Mouse (Mus musculus) kidney, embryonic 15.5 days (tissue): ENCODE results near the gene A030003K21Rik. TPM values are rescaled to one million over a fixed set of nuclear protein-coding genes. Genes with fewer than 3 reads are reported as not detected.
"Not testable (repeated sequence)": the region's sequence is repeated elsewhere in the genome, so short reads cannot be mapped to it uniquely, and the experiment has no call there.

ENCODE experiments used
- ATAC-seq: fragments of 200-750 bp; cut with Nextera tagmentation; replicated peaks from 2 replicates; pipeline ENCODE4 v1.8.0; 2017; ENCODE audit warnings: moderate TSS enrichment; ENCODE audit not compliant: low FRiP score
- H3K27ac ChIP-seq: fragments of 300-500 bp; sonication (generic); 2 replicates; pipeline ENCODE4 v1.5.1; 2015; ENCODE audit warnings: mild to moderate bottlenecking, inconsistent platforms
- H3K27me3 ChIP-seq: fragments of 300-500 bp; sonication (generic); 2 replicates; pipeline ENCODE4 v1.6.1; 2015; ENCODE audit warnings: inconsistent platforms
- H3K36me3 ChIP-seq: fragments of 300-500 bp; sonication (generic); 2 replicates; pipeline ENCODE4 v1.6.1; 2015; ENCODE audit warnings: inconsistent platforms
- H3K4me1 ChIP-seq: fragments of 300-500 bp; sonication (generic); 2 replicates; pipeline ENCODE4 v1.6.1; 2015; ENCODE audit warnings: inconsistent platforms
- H3K4me2 ChIP-seq: fragments of 300-500 bp; sonication (generic); 2 replicates; pipeline ENCODE4 v1.6.1; 2015; ENCODE audit warnings: moderate library complexity, mild to moderate bottlenecking, inconsistent platforms
- H3K4me3 ChIP-seq: fragments of 300-500 bp; sonication (generic); replicated peaks from 2 replicates; pipeline ENCODE4 v1.5.1; 2015; ENCODE audit warnings: mild to moderate bottlenecking, inconsistent platforms
- H3K9ac ChIP-seq: fragments of 300-500 bp; sonication (generic); 2 replicates; pipeline ENCODE4 v1.6.1; 2015; ENCODE audit warnings: mild to moderate bottlenecking, inconsistent platforms
- H3K9me3 ChIP-seq: fragments of 300-500 bp; sonication (generic); replicated peaks from 2 replicates; pipeline ENCODE4 v1.6.1; 2016; ENCODE audit warnings: inconsistent platforms
- WGBS: fragments of 180-500 bp; shearing (Covaris S2); methylation state at CpG from one replicate; pipeline ENCODE4 v1.1.7; 2015; ENCODE audit warnings: mixed read lengths; 5-methylcytosine and 5-hydroxymethylcytosine counted together
- polyA plus RNA-seq: library from polyadenylated mRNA; unstranded; fragments of >200 nt; fragmentation: Nextera tagmentation; extraction: Ambion mirVana; gene quantifications from 2 replicates; pipeline ENCODE4 v1.2.1, GENCODE M21; 2015

The A030003K21Rik gene
- polyA plus RNA-seq, result not detected in 2 replicates

DNA sequence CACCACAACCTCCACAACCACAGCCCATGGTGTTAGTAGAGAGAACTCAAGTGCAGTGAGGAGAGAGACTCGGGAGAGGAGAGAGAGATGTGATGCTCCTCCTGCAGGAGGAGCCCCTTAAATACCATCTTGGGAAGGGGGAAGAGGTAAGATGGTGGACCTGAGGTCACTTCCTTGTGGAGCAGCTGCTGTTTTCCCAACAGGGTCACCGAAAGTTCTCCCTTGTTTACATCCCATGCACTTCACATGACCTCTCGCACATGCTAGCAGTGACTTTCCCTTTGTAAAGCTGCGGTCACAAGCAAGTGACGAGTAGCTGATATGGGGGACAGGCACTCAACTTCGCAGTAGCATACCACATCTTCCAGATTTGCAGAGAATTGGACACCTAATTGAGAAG is at the start of gene A030003K21Rik:
Gene A030003K21Rik, minus strand, starts transcription at position 94 of the 400 bp plus-strand sequence.
- H3K27me3 ChIP-seq, H3K27ac ChIP-seq, H3K4me1 ChIP-seq, H3K9me3 ChIP-seq, H3K9ac ChIP-seq, H3K4me2 ChIP-seq, H3K4me3 ChIP-seq, ATAC-seq, H3K36me3 ChIP-seq: not testable (repeated sequence)
- WGBS, result no CpG with 5 or more reads among the region's 6 CpGs

DNA sequence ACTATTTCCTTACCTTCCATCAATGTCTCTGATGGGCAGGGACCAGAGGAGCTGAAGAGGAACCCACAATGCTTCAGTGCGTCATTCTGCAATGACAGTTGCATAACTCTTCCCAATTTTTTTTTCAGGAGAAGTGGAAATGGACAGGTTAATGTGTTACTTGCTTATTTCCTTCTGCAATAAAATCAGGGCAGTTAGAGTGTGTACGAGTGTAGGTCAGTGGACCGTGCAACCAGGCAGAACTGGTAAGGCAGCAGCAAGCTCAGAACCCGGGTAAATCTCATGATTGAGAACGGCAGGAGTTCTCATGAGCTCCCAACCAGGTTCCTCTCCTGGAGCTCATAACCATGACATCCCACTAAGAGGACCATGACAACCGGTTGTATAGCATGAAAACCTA is 48.9 kb upstream of the A030003K21Rik start:
- Histone ChIP-seq H3K9ac (no peak overlapping the region), H3K4me2 (no peak overlapping the region), H3K27me3 (no peaks in the 10 kb centered on the region), H3K4me3 (no peak overlapping the region), H3K36me3 (no peaks in the 10 kb centered on the region), H3K9me3 (no peaks in the 10 kb centered on the region), H3K4me1 (no peaks in the 10 kb centered on the region), H3K27ac (peak overlapping the region; percentile 33; the same call in 1 of the 2 replicates)
- 67% methylated on average over 6 of the region's 6 CpGs for WGBS
- peak; percentile 66 for ATAC-seq

DNA sequence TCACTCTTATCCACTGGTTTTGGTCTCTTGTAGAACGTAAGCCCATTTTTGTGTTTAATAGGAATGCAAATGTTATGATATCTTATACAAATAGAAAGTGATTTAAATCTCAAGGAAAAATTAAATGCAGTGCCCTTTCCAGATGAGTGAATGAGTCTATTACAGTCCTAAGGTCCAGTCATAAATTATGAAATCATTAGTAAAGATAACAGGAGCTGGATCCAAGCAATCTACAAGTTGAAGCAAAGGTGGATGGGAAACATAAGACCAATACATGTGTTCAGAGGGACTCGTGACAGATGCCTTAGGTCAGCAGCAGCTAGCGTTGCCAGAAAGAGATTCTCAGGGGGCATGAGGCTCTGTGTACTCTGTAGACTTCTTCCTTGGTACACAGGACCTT is 48.4 kb upstream of the A030003K21Rik start:
- no peak overlapping the region for H3K9ac ChIP-seq
- 0 out of 2 replicates have a peak overlapping the region, but pooled peaks have one; percentile 33 for H3K27ac ChIP-seq
- no peaks in the 10 kb centered on the region for H3K27me3 ChIP-seq
- no peak overlapping the region for H3K4me2 ChIP-seq
- 76% methylated on average over 3 of the region's 3 CpGs for WGBS
- no peaks in the 10 kb centered on the region for H3K9me3 ChIP-seq
- no peak overlapping the region for H3K4me3 ChIP-seq
- no peaks in the 10 kb centered on the region for H3K4me1 ChIP-seq
- ATAC-seq, result peak; percentile 25; the same call in 1 of the 2 replicates
- H3K36me3 ChIP-seq, result no peaks in the 10 kb centered on the region

DNA sequence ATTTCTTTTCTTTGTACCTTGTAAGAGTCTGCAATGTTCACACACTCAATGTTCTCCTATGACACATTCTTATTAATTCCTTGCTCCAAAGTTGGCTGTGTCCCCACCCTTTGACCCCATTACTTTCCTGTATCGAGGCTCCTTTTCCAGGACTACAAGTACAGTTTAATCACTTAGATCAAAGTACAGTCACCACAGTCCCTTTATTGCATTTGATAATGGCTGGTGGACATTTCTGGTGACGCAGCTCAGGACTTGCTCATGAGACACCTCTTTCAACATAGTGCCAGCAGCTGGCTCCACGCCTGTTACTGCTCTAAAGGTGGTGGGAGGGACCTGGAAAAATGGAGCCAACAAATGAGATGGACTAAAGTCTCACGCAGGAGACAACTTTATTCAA is 47.9 kb upstream of the A030003K21Rik start:
- no peaks in the 10 kb centered on the region for H3K36me3 ChIP-seq
- H3K9ac ChIP-seq, result no peak overlapping the region
- H3K4me1 ChIP-seq, result no peaks in the 10 kb centered on the region
- 64% methylated on average over 4 of the region's 4 CpGs for WGBS
- no peak overlapping the region for H3K4me3 ChIP-seq
- ATAC-seq, result no peak
- no peaks in the 10 kb centered on the region for H3K9me3 ChIP-seq
- no peak overlapping the region for H3K27ac ChIP-seq
- no peaks in the 10 kb centered on the region for H3K27me3 ChIP-seq
- H3K4me2 ChIP-seq, result no peak overlapping the region

GRCm38 (mm10) chr1:82987530-82988198 is 44.5 kb upstream of the A030003K21Rik start:
- Histone ChIP-seq H3K4me3 (no peak overlapping the region), H3K36me3 (no peaks in the 10 kb centered on the region), H3K27ac (no peak overlapping the region), H3K27me3 (no peaks in the 10 kb centered on the region), H3K4me1 (no peaks in the 10 kb centered on the region), H3K9ac (no peak overlapping the region), H3K9me3 (no peaks in the 10 kb centered on the region; the same call in 1 of the 2 replicates), H3K4me2 (no peak overlapping the region)
- 36% methylated on average over 4 of the region's 4 CpGs for WGBS
- ATAC-seq, result no peak

DNA sequence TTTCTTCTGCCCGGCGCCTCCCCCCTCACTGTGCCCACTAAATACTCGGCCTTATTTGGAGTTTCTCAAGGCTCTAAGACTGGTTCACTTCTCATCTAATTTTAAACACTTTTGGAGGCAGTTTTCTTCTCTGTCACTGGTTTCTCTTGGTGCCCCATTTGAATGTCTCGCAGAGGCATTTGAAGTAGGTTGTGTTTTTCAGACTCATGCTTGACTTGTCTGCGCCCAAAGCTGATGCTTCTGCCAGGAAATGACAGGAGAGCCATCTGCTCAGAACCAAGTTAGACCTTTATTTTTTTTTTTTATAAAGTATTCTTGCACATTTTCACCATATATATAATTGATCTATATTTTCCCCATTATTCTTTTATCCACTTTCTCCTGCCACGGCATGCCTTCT is 43.5 kb upstream of the A030003K21Rik start:
- Histone ChIP-seq H3K9me3 (no peaks in the 10 kb centered on the region; the same call in 1 of the 2 replicates), H3K9ac (no peak overlapping the region), H3K27ac (no peak overlapping the region), H3K4me2 (no peak overlapping the region), H3K36me3 (no peaks in the 10 kb centered on the region), H3K4me1 (no peaks in the 10 kb centered on the region), H3K27me3 (no peaks in the 10 kb centered on the region), H3K4me3 (no peak overlapping the region)
- 89% methylated on average over 6 of the region's 6 CpGs for WGBS
- ATAC-seq, result no peak

DNA sequence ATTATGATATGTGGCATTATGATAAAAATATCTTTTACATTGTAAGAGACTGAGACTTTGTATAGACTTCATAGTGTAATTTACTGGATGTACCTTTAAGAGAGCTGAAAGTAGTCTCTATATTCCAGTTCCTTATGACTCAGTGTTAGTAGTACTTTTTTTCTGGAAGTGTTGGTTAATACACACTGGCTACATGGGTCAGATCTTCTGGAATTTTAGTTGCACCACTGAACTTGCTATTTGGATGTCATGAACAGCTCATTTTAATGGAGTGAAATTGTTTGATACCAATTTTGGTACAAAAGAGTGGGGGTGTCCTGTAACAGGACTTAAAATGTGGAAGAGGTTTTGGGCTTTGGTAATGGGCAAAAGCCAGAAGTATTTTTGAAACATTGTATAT is 34.7 kb upstream of the A030003K21Rik start:
- H3K27ac ChIP-seq, result no peak overlapping the region
- H3K36me3 ChIP-seq, result no peaks in the 10 kb centered on the region
- H3K4me3 ChIP-seq, result no peak overlapping the region
- no peaks in the 10 kb centered on the region for H3K4me1 ChIP-seq
- no peak for ATAC-seq
- no peaks in the 10 kb centered on the region for H3K27me3 ChIP-seq
- H3K9me3 ChIP-seq, result no peaks in the 10 kb centered on the region
- no peak overlapping the region for H3K9ac ChIP-seq
- H3K4me2 ChIP-seq, result no peak overlapping the region

GRCm38 (mm10) chr1:82975750-82976149 is 32.6 kb upstream of the A030003K21Rik start:
- 71% methylated on average over 5 of the region's 5 CpGs for WGBS
- no peak overlapping the region for H3K4me3 ChIP-seq
- H3K4me2 ChIP-seq, result no peak overlapping the region
- no peaks in the 10 kb centered on the region for H3K27me3 ChIP-seq
- no peak for ATAC-seq
- no peaks in the 10 kb centered on the region for H3K4me1 ChIP-seq
- no peaks in the 10 kb centered on the region for H3K9me3 ChIP-seq
- H3K27ac ChIP-seq, result no peak overlapping the region
- no peaks in the 10 kb centered on the region for H3K36me3 ChIP-seq
- no peak overlapping the region for H3K9ac ChIP-seq

DNA sequence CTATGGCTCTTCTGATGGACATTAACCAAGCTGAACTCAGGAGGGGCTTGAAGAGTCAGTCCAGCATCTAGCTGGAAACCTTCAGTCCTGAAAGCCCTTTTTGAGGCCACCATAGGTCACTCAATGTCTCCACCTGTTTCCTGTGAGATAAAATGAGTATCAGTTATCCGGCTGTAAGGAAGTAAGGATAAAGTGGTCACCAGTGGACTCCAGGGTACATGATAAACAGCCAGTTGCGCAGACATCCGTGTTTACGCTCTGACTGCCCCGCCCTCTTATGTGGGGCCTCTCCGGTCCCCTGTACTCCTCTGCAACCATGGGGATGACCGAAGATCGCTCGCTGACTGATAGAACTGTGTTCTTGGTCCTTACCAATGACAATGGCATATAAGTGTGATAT is 31.2 kb upstream of the A030003K21Rik start:
- Histone ChIP-seq H3K27me3 (no peaks in the 10 kb centered on the region), H3K9me3 (no peaks in the 10 kb centered on the region), H3K4me3 (no peak overlapping the region), H3K36me3 (no peaks in the 10 kb centered on the region), H3K9ac (no peak overlapping the region), H3K4me1 (no peaks in the 10 kb centered on the region), H3K4me2 (no peak overlapping the region), H3K27ac (0 out of 2 replicates have a peak overlapping the region, but pooled peaks have one; percentile 15)
- WGBS, result 80% methylated on average over 9 of the region's 9 CpGs
- ATAC-seq, result peak; percentile 60

DNA sequence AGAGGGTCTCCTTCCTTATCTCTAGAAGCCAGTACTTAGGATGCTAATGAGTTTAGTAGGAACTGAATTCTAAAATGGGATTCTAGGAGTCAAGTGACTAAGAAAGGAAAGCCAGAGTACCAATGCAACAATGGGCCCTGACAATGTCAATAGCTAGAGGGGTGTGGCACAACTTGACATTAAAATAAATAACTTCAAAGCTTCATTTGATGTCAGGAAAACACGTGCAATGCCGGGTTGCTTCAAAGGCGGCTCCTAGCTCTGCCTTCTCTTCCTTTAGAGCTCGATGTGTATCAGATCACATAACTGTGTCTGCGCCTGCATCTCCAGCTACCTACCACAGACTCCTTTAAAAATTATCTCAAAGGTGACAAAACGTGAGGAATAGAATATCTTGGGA is 30.7 kb upstream of the A030003K21Rik start:
- 63% methylated on average over 6 of the region's 6 CpGs for WGBS
- no peak for ATAC-seq
- Histone ChIP-seq H3K9ac (no peak overlapping the region), H3K4me3 (no peak overlapping the region), H3K9me3 (no peaks in the 10 kb centered on the region), H3K27me3 (no peaks in the 10 kb centered on the region), H3K4me1 (no peaks in the 10 kb centered on the region), H3K36me3 (no peaks in the 10 kb centered on the region), H3K27ac (0 out of 2 replicates have a peak overlapping the region, but pooled peaks have one; percentile 15), H3K4me2 (no peak overlapping the region)

DNA sequence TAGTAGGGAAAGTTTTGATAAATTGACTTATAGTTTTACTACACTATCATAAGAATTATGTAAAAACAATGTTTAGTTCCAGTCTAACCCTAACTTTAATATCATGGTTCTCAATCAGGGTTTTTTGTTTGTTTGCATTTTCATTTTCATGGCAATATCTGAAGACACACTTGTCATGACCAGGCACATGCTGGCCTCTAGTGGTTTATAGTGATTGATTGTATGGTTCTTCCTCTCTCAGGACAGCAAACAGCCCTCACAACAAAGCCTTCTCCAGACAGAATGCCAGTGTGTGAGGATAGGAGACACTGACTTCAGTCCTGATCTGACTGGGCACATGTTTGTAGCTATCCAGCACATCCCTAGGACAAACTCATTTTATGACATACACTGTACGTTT is 30.1 kb upstream of the A030003K21Rik start:
- 85% methylated on average over 1 of the region's 1 CpGs for WGBS
- no peaks in the 10 kb centered on the region for H3K4me1 ChIP-seq
- ATAC-seq, result no peak
- H3K27ac ChIP-seq, result peak overlapping the region; percentile 37; the same call in 1 of the 2 replicates
- no peaks in the 10 kb centered on the region for H3K9me3 ChIP-seq
- H3K9ac ChIP-seq, result no peak overlapping the region
- no peak overlapping the region for H3K4me3 ChIP-seq
- no peaks in the 10 kb centered on the region for H3K27me3 ChIP-seq
- H3K4me2 ChIP-seq, result no peak overlapping the region
- H3K36me3 ChIP-seq, result no peaks in the 10 kb centered on the region

GRCm38 (mm10) chr1:82972046-82972445 is 28.9 kb upstream of the A030003K21Rik start:
- Histone ChIP-seq H3K4me3 (no peak overlapping the region), H3K9ac (no peak overlapping the region), H3K4me1 (no peaks in the 10 kb centered on the region), H3K4me2 (no peak overlapping the region), H3K36me3 (no peaks in the 10 kb centered on the region), H3K27me3 (no peaks in the 10 kb centered on the region), H3K9me3 (no peaks in the 10 kb centered on the region), H3K27ac (peak overlapping the region; percentile 54)
- ATAC-seq, result no peak
- 53% methylated on average over 4 of the region's 4 CpGs for WGBS

DNA sequence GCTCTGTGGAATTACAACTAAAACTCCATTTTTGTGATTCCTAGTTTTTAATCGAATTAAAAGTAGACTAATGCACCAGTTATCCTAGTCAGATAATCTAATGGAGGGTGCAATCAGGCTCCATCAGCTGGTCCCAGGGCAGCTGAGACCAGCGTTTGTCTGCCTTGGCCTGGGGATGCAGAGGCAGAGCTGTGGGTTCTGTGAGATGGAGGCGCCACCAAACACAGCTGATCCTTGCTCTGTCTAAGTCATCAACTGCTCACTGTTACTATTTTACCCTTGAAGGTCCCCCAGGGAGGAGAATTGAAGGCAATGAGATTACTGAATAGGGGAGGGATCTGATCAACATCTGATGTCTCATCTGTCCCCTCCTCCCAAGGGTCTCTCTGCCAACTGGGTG is 23.2 kb upstream of the A030003K21Rik start:
- Histone ChIP-seq H3K4me2 (no peak overlapping the region), H3K4me3 (no peak overlapping the region), H3K9ac (no peak overlapping the region), H3K27me3 (no peaks in the 10 kb centered on the region), H3K4me1 (no peaks in the 10 kb centered on the region), H3K9me3 (no peaks in the 10 kb centered on the region), H3K27ac (no peak overlapping the region), H3K36me3 (no peaks in the 10 kb centered on the region)
- WGBS, result 70% methylated on average over 3 of the region's 3 CpGs
- ATAC-seq, result no peak
